Mouse (Mus musculus) bone marrow macrophage, adult 2 months (primary cell): Measurements from ENCODE around the gene Nxpe4.

ENCODE experiments used
- CTCF ChIP-seq: IDR thresholded peaks from 2 replicates; pipeline ENCODE4 v1.5.1; 2012; ENCODE audit warnings: low read depth, mild to moderate bottlenecking, low read length, moderate library complexity
- POLR2A ChIP-seq: IDR thresholded peaks from 2 replicates; pipeline ENCODE4 v1.6.1; 2012; ENCODE audit warnings: mild to moderate bottlenecking, low read depth, low read length, borderline replicate concordance

DNA sequence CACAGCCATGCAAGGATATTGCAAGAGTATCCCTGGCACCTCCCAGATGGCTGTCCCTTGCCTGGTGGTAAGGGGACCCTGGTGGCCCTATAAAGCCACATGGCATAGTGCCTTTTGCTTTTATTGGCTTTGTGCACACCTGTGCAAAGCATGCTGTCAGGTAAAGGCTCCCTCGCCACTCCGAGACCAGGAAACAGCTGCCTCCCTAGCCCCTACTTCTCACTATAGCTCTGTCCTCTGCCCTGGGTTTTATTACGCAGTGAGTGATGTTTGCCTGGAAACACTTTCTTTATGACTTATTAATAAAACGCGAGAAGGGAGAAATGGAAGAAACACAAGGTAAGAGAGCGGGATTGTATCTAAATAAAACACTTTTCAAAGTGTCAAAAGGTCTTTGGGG, 49.1 kb downstream of the Nxpe4 start:
- no peak for TF ChIP-seq CTCF
- no peak for TF ChIP-seq POLR2A
